Mouse (Mus musculus) forebrain, postnatal 0 days (tissue): Measurements from ENCODE around the gene Ltv1. TPM values are rescaled to one million over a fixed set of nuclear protein-coding genes. Genes with fewer than 3 reads are reported as not detected.

ENCODE experiments used
- ATAC-seq: fragments of 200-750 bp; cut with Nextera tagmentation; 2 replicates; pipeline ENCODE4 v1.8.0; 2017; ENCODE audit warnings: mild to moderate bottlenecking, moderate library complexity
- DNase-seq: peaks from one replicate; pipeline ENCODE4 v3.0.0-alpha.2; 2015
- H3K27ac ChIP-seq: fragments of 300-500 bp; sonication (generic); 2 replicates; pipeline ENCODE4 v1.5.1; 2014; ENCODE audit warnings: low read depth, mild to moderate bottlenecking, antibody characterized with exemption, low read length, moderate library complexity, mixed read lengths
- H3K27me3 ChIP-seq: fragments of 300-500 bp; sonication (generic); 2 replicates; pipeline ENCODE4 v1.6.1; 2014; ENCODE audit warnings: mild to moderate bottlenecking, low read length, mixed read lengths; ENCODE audit not compliant: insufficient read depth
- H3K36me3 ChIP-seq: fragments of 300-500 bp; sonication (generic); 2 replicates; pipeline ENCODE4 v1.6.1; 2014; ENCODE audit warnings: mild to moderate bottlenecking, moderate library complexity; ENCODE audit not compliant: insufficient read depth
- H3K4me1 ChIP-seq: fragments of 300-500 bp; sonication (generic); 2 replicates; pipeline ENCODE4 v1.6.1; 2014; ENCODE audit warnings: antibody characterized with exemption; ENCODE audit not compliant: insufficient read depth
- H3K4me2 ChIP-seq: fragments of 300-500 bp; sonication (generic); 2 replicates; pipeline ENCODE4 v1.6.1; 2014; ENCODE audit warnings: low read depth, mild to moderate bottlenecking, moderate library complexity
- H3K4me3 ChIP-seq: fragments of 300-500 bp; sonication (generic); 2 replicates; pipeline ENCODE4 v1.5.1; 2014; ENCODE audit warnings: low read depth, low read length, mixed read lengths
- H3K9ac ChIP-seq: fragments of 300-500 bp; sonication (generic); 2 replicates; pipeline ENCODE4 v1.6.1; 2014; ENCODE audit warnings: mild to moderate bottlenecking
- H3K9me3 ChIP-seq: fragments of 300-500 bp; sonication (generic); 2 replicates; pipeline ENCODE4 v1.6.1; 2016; ENCODE audit warnings: low read length
- CTCF ChIP-seq: sonication (generic); IDR thresholded peaks from 2 replicates; pipeline ENCODE4 v1.5.1; 2016; ENCODE audit warnings: antibody characterized with exemption, control low read depth, low read depth
- WGBS: fragments of 180-500 bp; shearing (Covaris S2); extraction: QIAGEN DNeasy Blood & Tissue Kit; methylation state at CpG from one replicate; pipeline ENCODE4 v1.1.7; 2014; 5-methylcytosine and 5-hydroxymethylcytosine counted together
- polyA plus RNA-seq: library from polyadenylated mRNA; unstranded; fragments of >200 nt; fragmentation: Nextera tagmentation; extraction: Ambion mirVana; gene quantifications from 2 replicates; pipeline ENCODE4 v1.2.1, GENCODE M21; 2015
- total RNA-seq: library from RNA; depleted of rRNA; stranded (reverse); fragments of >200 nt; gene quantifications from 2 replicates; pipeline ENCODE4 v1.2.3, GENCODE M21; 2014

The Ltv1 gene
- total and polyA plus RNA-seq, 2 experiments from 2014 or later: 11.3 to 27.9 TPM

GRCm38 (mm10) chr10:13212326-13212725 is 19.4 kb upstream of the Ltv1 start:
- no peak overlapping the region for H3K9ac ChIP-seq
- H3K27me3 ChIP-seq: no peaks in the 10 kb centered on the region
- no peak for TF ChIP-seq CTCF
- no peak for ATAC-seq
- no peak overlapping the region for H3K27ac ChIP-seq
- DNase-seq: no peak
- no peak overlapping the region for H3K4me3 ChIP-seq
- H3K4me1 ChIP-seq: no peaks in the 10 kb centered on the region
- WGBS: 46% methylated on average over 9 of the region's 9 CpGs
- H3K4me2 ChIP-seq: no peak overlapping the region
- H3K36me3 ChIP-seq: no peaks in the 10 kb centered on the region
- H3K9me3 ChIP-seq: no peaks in the 10 kb centered on the region

GRCm38 (mm10) chr10:13209930-13210637 is 17.1 kb upstream of the Ltv1 start:
- Histone ChIP-seq H3K4me2 (no peak overlapping the region), H3K27ac (no peak overlapping the region), H3K9ac (no peak overlapping the region), H3K27me3 (no peaks in the 10 kb centered on the region), H3K9me3 (no peaks in the 10 kb centered on the region), H3K36me3 (no peaks in the 10 kb centered on the region), H3K4me1 (no peaks in the 10 kb centered on the region), H3K4me3 (no peak overlapping the region)
- DNase-seq (no peak), ATAC-seq (no peak)
- WGBS: 66% methylated on average over 8 of the region's 8 CpGs
- no peak for TF ChIP-seq CTCF

- H3K4me2 ChIP-seq: no peak overlapping the region
- H3K27me3 ChIP-seq: no peaks in the 10 kb centered on the region
- H3K4me3 ChIP-seq: no peak overlapping the region
- H3K9ac ChIP-seq: no peak overlapping the region
- no peak overlapping the region for H3K27ac ChIP-seq
- no peaks in the 10 kb centered on the region for H3K36me3 ChIP-seq
- H3K9me3 ChIP-seq: no peaks in the 10 kb centered on the region
- WGBS: 47% methylated on average over 3 of the region's 3 CpGs
- no peak for TF ChIP-seq CTCF
- H3K4me1 ChIP-seq: no peaks in the 10 kb centered on the region
- DNase-seq (no peak), ATAC-seq (no peak)
Observed at GRCm38 (mm10) chr10:13209506-13209905, 16.5 kb upstream of the Ltv1 start.

- no peaks in the 10 kb centered on the region for H3K27me3 ChIP-seq
- WGBS: 85% methylated on average over 4 of the region's 4 CpGs
Observed at GRCm38 (mm10) chr10:13209061-13209460, 16.1 kb upstream of the Ltv1 start.

GRCm38 (mm10) chr10:13201741-13202293 is 8.8 kb upstream of the Ltv1 start:
- no peak overlapping the region for H3K27ac ChIP-seq

More at GRCm38 (mm10) chr10:13209061-13209460, 16.1 kb upstream of the Ltv1 start:
- Histone ChIP-seq H3K9me3 (no peaks in the 10 kb centered on the region), H3K4me2 (no peak overlapping the region), H3K4me3 (no peak overlapping the region), H3K27ac (no peak overlapping the region), H3K36me3 (no peaks in the 10 kb centered on the region), H3K9ac (no peak overlapping the region), H3K4me1 (no peaks in the 10 kb centered on the region)
- DNase-seq (no peak), ATAC-seq (no peak)
- no peak for TF ChIP-seq CTCF

GRCm38 (mm10) chr10:13200862-13201261 is 7.9 kb upstream of the Ltv1 start:
- H3K27ac ChIP-seq: no peak overlapping the region
- H3K4me2 ChIP-seq: no peak overlapping the region
- no peaks in the 10 kb centered on the region for H3K27me3 ChIP-seq
- no peaks in the 10 kb centered on the region for H3K36me3 ChIP-seq
- H3K9ac ChIP-seq: no peak overlapping the region
- no peak for TF ChIP-seq CTCF
- WGBS: 93% methylated on average over 3 of the region's 3 CpGs
- DNase-seq: no peak
- no peaks in the 10 kb centered on the region for H3K4me1 ChIP-seq
- no peak for ATAC-seq
- no peak overlapping the region for H3K4me3 ChIP-seq
- no peaks in the 10 kb centered on the region for H3K9me3 ChIP-seq

More at GRCm38 (mm10) chr10:13201741-13202293, 8.8 kb upstream of the Ltv1 start:
- 96% methylated on average over 6 of the region's 6 CpGs for WGBS
- no peaks in the 10 kb centered on the region for H3K4me1 ChIP-seq
- TF ChIP-seq CTCF: no peak
- no peak for ATAC-seq
- no peaks in the 10 kb centered on the region for H3K9me3 ChIP-seq
- no peak overlapping the region for H3K4me2 ChIP-seq
- no peak overlapping the region for H3K9ac ChIP-seq
- H3K36me3 ChIP-seq: no peaks in the 10 kb centered on the region
- no peak overlapping the region for H3K4me3 ChIP-seq
- no peak for DNase-seq
- no peaks in the 10 kb centered on the region for H3K27me3 ChIP-seq

- DNase-seq: no peak
- Histone ChIP-seq H3K4me2 (no peak overlapping the region), H3K9ac (no peak overlapping the region), H3K9me3 (no peaks in the 10 kb centered on the region), H3K36me3 (no peaks in the 10 kb centered on the region), H3K4me3 (no peak overlapping the region), H3K4me1 (no peaks in the 10 kb centered on the region), H3K27me3 (no peaks in the 10 kb centered on the region), H3K27ac (no peak overlapping the region)
- WGBS: 98% methylated on average over 1 of the region's 1 CpGs
- ATAC-seq: no peak
- TF ChIP-seq CTCF: no peak
Observed at GRCm38 (mm10) chr10:13199234-13199633, 6.3 kb upstream of the Ltv1 start.
